Mouse (Mus musculus): ENCODE data around the gene Ablim1. TPM values are rescaled to one million over a fixed set of nuclear protein-coding genes. Genes with fewer than 3 reads are reported as not detected.

Ablim1 gene
- polyA plus RNA-seq, 1 experiment from 2014 or later: 58.7 TPM

DNA sequence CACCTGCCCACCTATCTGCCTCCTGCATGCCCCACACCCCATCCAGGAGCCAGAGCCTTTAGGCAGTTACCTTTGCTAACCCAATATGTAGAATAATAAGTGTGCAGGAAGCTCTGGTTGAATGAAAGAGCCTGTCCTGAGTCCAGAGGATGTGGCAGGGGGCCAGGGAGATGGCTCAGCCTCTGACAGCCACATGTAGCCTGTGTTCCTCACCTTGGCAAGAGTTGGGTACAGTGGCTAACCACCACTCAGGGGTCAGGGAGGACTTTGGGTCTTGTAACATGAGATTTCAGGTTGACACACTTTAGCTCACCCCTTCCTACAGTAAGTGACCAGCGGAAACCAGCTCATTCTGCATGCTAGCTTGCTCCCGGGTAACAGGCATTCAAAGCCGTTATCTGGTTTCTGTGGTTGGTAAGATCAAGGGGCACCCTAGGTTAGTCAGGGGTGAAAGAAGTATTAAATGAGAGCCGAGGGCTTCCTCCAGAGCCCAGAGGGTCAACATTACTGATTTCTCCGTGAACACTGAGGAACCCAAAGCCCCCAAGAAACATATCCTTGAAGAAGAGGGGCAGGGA lies 210.5 kb downstream of the Ablim1 start:
- no peaks in the 10 kb centered on the region for H3K9me3 ChIP-seq (replicated peaks)
- H3K36me3 ChIP-seq: no peaks in the 10 kb centered on the region
- no peak for ATAC-seq (ENCODE audit: low FRiP score)
- H3K27ac ChIP-seq (replicated peaks): peak overlapping the region; percentile 45
- no peaks in the 10 kb centered on the region for H3K27me3 ChIP-seq (replicated peaks)
- WGBS: 79% methylated on average over 5 of the region's 5 CpGs
- H3K9ac ChIP-seq (replicated peaks): no peak overlapping the region
- H3K4me1 ChIP-seq: 0 out of 2 replicates have a peak, but pooled peaks cover 11% of the 10 kb centered on the region
- H3K4me2 ChIP-seq: no peak overlapping the region
- no peak overlapping the region for H3K4me3 ChIP-seq (replicated peaks)

GRCm38 (mm10) chr19:57103360-57103958 lies 211.3 kb downstream of the Ablim1 start:
- Histone ChIP-seq H3K4me2 (no peak overlapping the region), H3K4me1 (0 out of 2 replicates have a peak, but pooled peaks cover 11% of the 10 kb centered on the region), H3K36me3 (no peaks in the 10 kb centered on the region), H3K27ac (replicated peaks) (peak overlapping the region; percentile 45; the same call in 1 of the 2 replicates), H3K9me3 (replicated peaks) (no peaks in the 10 kb centered on the region), H3K27me3 (replicated peaks) (no peaks in the 10 kb centered on the region), H3K4me3 (replicated peaks) (no peak overlapping the region), H3K9ac (replicated peaks) (no peak overlapping the region)
- 64% methylated on average over 4 of the region's 4 CpGs for WGBS
- no peak for ATAC-seq (ENCODE audit: low FRiP score)

DNA sequence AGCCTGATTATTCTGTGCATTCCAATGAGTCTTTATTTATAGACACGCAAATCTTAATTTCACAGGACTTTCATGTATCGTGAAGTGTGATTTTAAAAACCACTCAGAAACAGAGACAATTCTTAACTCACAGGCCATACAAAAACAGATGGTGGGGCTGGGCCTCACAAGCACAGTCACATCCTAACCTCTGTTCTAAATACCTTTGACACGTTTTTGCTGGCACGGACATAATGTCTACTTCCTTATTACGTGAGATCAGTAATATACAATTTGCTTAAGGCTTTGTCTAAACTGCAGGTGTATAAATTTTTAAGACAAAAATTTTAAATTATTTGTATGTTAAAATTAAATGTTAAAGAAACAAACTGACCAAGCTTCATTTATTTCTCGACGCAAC lies 212.7 kb downstream of the Ablim1 start:
- Histone ChIP-seq H3K4me1 (0 out of 2 replicates have a peak, but pooled peaks cover 10% of the 10 kb centered on the region), H3K9ac (replicated peaks) (no peak overlapping the region), H3K9me3 (replicated peaks) (no peaks in the 10 kb centered on the region), H3K27me3 (replicated peaks) (no peaks in the 10 kb centered on the region), H3K4me3 (replicated peaks) (no peak overlapping the region), H3K27ac (replicated peaks) (no peak overlapping the region), H3K36me3 (no peaks in the 10 kb centered on the region), H3K4me2 (no peak overlapping the region)
- 83% methylated on average over 7 of the region's 7 CpGs for WGBS
- ATAC-seq (ENCODE audit: low FRiP score): no peak

DNA sequence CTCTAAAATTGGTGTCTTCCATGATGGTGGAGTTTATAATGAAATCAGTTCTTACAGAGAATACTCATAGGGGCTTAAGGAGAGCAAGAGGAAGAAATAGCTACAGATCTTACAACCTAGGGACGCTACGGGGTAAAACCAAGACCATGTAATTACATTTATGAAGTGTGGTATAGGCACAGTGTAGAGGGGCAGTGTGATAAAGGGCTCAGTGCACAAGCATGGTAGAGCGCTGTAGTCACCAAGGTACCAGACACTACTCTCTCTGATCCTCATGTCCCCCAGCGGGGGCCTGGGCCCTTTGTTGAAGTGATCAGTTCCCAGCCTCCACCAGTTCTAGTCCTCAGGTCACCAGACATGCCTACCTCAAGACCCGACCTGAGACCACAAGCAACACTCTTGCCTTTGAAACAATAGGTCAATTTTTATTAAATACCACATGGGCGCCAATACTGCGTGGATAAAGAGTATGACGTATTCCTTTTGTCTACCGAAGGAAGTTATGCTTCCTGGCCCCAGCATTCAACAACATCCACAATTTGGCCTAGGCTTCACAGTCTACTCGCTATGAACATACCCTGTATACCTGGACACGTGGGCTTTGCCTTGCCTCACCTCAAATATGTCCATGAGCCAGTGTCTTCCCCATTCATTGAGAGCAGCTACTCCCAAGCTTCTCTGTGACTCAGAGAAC lies 213.8 kb downstream of the Ablim1 start:
- Histone ChIP-seq H3K36me3 (no peaks in the 10 kb centered on the region), H3K9ac (replicated peaks) (no peak overlapping the region), H3K27me3 (replicated peaks) (no peaks in the 10 kb centered on the region), H3K4me1 (0 out of 2 replicates have a peak, but pooled peaks cover 9% of the 10 kb centered on the region), H3K4me3 (replicated peaks) (no peak overlapping the region), H3K27ac (replicated peaks) (no peak overlapping the region), H3K9me3 (replicated peaks) (no peaks in the 10 kb centered on the region), H3K4me2 (no peak overlapping the region)
- WGBS: 97% methylated on average over 11 of the region's 11 CpGs
- ATAC-seq (ENCODE audit: low FRiP score): no peak

GRCm38 (mm10) chr19:57099986-57100385 lies 214.7 kb downstream of the Ablim1 start:
- Histone ChIP-seq H3K9me3 (replicated peaks) (no peaks in the 10 kb centered on the region), H3K9ac (replicated peaks) (no peak overlapping the region), H3K4me2 (no peak overlapping the region), H3K36me3 (no peaks in the 10 kb centered on the region), H3K27me3 (replicated peaks) (no peaks in the 10 kb centered on the region), H3K4me3 (replicated peaks) (no peak overlapping the region), H3K4me1 (0 out of 2 replicates have a peak, but pooled peaks cover 9% of the 10 kb centered on the region), H3K27ac (replicated peaks) (peak overlapping the region; percentile 48; the same call in 1 of the 2 replicates)
- ATAC-seq (ENCODE audit: low FRiP score): no peak
- WGBS: 90% methylated on average over 9 of the region's 9 CpGs

- WGBS: 85% methylated on average over 4 of the region's 4 CpGs
- H3K9me3 ChIP-seq (replicated peaks): no peaks in the 10 kb centered on the region
- no peak overlapping the region for H3K4me3 ChIP-seq (replicated peaks)
- H3K36me3 ChIP-seq: no peaks in the 10 kb centered on the region
- no peak overlapping the region for H3K4me2 ChIP-seq
- H3K4me1 ChIP-seq: peaks cover 7% of the 10 kb centered on the region; the same call in 1 of the 2 replicates
- ATAC-seq (ENCODE audit: low FRiP score): no peak
- H3K9ac ChIP-seq (replicated peaks): no peak overlapping the region
- peak overlapping the region; percentile 48 for H3K27ac ChIP-seq (replicated peaks)
- H3K27me3 ChIP-seq (replicated peaks): no peaks in the 10 kb centered on the region
These were observed 215.7 kb downstream of the Ablim1 start for GRCm38 (mm10) chr19:57099094-57099357.

DNA sequence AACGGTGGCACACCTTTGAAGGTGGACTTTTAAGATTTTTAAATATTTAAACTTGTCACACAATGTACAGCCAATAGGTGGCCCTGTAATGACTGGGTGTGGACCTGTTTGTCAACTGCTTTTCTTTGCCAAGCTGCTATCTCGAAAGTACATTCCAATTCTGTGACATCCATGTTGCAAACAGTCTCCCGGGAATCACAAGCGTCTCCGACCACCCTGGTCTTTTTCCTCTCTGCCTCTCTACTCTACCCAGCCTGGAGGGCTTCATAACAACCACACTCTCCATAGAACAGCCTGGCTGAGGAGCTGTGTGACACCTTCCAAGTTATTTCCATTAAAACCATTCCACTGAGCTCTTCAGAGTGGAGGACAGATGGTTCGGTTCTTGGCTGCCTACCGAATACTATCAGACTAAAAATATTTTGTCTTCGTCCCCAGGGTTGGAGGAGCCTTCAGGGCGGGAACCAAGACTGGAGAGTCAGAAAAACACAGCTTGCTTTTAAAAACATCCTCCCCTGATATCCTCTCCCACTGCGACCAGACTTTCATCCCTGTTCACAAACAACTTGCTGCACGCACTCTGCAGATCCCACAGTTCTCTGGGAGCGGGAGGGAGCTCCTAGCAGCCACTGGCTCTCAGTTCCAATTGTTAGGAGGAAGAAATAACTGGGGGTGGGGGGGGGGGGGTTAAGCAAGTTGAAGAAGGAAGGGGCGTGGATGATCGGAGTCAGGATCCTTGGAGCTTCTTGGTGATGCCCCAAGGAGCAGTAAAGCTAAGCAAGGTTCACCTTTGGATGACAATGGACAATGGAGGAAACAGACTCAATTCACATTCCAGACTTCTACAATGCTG lies 216.3 kb downstream of the Ablim1 start:
- no peaks in the 10 kb centered on the region for H3K27me3 ChIP-seq (replicated peaks)
- peaks cover 3% of the 10 kb centered on the region; the same call in 1 of the 2 replicates for H3K4me1 ChIP-seq
- H3K4me2 ChIP-seq: no peak overlapping the region
- no peaks in the 10 kb centered on the region for H3K9me3 ChIP-seq (replicated peaks)
- H3K27ac ChIP-seq (replicated peaks): peak overlapping the region; percentile 56
- H3K4me3 ChIP-seq (replicated peaks): no peak overlapping the region
- H3K36me3 ChIP-seq: no peaks in the 10 kb centered on the region
- WGBS: 73% methylated on average over 14 of the region's 14 CpGs
- no peak overlapping the region for H3K9ac ChIP-seq (replicated peaks)
- no peak for ATAC-seq (ENCODE audit: low FRiP score)

- Histone ChIP-seq H3K9ac (replicated peaks) (no peak overlapping the region), H3K27ac (replicated peaks) (no peak overlapping the region), H3K4me1 (peaks cover 5% of the 10 kb centered on the region; the same call in 1 of the 2 replicates), H3K9me3 (replicated peaks) (no peaks in the 10 kb centered on the region), H3K4me2 (no peak overlapping the region), H3K27me3 (replicated peaks) (no peaks in the 10 kb centered on the region), H3K36me3 (no peaks in the 10 kb centered on the region), H3K4me3 (replicated peaks) (no peak overlapping the region)
- 90% methylated on average over 7 of the region's 7 CpGs for WGBS
- no peak for ATAC-seq (ENCODE audit: low FRiP score)
These were observed 219.4 kb downstream of the Ablim1 start for GRCm38 (mm10) chr19:57095340-57095739.

DNA sequence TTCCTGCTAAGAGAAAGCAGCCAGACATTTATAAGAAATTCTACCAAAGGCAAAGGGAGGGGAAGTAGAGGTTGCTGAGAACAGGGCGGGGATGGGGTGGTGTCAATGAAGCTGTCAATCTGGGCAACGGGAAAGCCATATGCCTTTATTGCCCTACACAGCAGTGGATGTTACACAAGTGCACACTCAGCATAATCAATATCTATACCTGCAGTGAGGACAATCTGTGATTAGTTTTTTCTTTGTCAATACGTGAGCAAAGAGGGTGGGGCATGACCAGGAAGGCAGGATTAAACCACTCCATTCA lies 221.1 kb downstream of the Ablim1 start:
- Histone ChIP-seq H3K36me3 (no peaks in the 10 kb centered on the region), H3K27ac (replicated peaks) (no peak overlapping the region), H3K9me3 (replicated peaks) (no peaks in the 10 kb centered on the region), H3K4me1 (peaks cover 8% of the 10 kb centered on the region; the same call in 1 of the 2 replicates), H3K4me2 (no peak overlapping the region), H3K9ac (replicated peaks) (no peak overlapping the region), H3K4me3 (replicated peaks) (no peak overlapping the region), H3K27me3 (replicated peaks) (no peaks in the 10 kb centered on the region)
- no peak for ATAC-seq (ENCODE audit: low FRiP score)
- 87% methylated on average over 3 of the region's 3 CpGs for WGBS

- Histone ChIP-seq H3K4me3 (replicated peaks) (no peak overlapping the region), H3K4me2 (no peak overlapping the region), H3K36me3 (no peaks in the 10 kb centered on the region), H3K9me3 (replicated peaks) (no peaks in the 10 kb centered on the region), H3K9ac (replicated peaks) (no peak overlapping the region), H3K4me1 (peaks cover 8% of the 10 kb centered on the region; the same call in 1 of the 2 replicates), H3K27ac (replicated peaks) (no peak overlapping the region), H3K27me3 (replicated peaks) (no peaks in the 10 kb centered on the region)
- WGBS: 83% methylated on average over 5 of the region's 5 CpGs
- no peak for ATAC-seq (ENCODE audit: low FRiP score)
These were observed 221.6 kb downstream of the Ablim1 start for GRCm38 (mm10) chr19:57092958-57093697.

DNA sequence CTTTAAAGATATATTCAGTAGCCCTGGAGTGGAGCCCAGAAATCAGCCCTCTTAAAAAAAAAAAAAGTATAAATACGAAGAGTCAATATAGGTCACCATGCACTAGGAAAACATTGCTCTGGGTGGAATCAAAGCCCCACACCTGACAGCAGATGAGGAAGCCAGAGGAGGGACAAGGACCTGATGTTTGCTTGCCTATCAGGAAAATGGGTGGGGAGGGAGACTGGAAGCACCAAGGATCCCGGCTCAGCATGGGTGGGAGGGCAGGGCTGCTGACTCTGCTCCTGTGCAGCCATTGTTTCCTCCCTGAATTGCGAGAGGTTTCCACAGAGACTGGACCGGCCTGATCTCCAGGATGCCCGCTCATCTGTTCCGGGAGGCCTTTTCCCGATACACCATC lies 223.4 kb downstream of the Ablim1 start:
- Histone ChIP-seq H3K4me1 (peaks cover 8% of the 10 kb centered on the region; the same call in 1 of the 2 replicates), H3K9me3 (replicated peaks) (0 out of 2 replicates have a peak, but pooled peaks cover 1% of the 10 kb centered on the region), H3K36me3 (no peaks in the 10 kb centered on the region), H3K4me3 (replicated peaks) (no peak overlapping the region), H3K27me3 (replicated peaks) (no peaks in the 10 kb centered on the region), H3K27ac (replicated peaks) (no peak overlapping the region), H3K9ac (replicated peaks) (no peak overlapping the region), H3K4me2 (no peak overlapping the region)
- WGBS: 55% methylated on average over 7 of the region's 7 CpGs
- no peak for ATAC-seq (ENCODE audit: low FRiP score)
